Mouse (Mus musculus): ENCODE results near the gene Rer1.

- TF ChIP-seq CTCF (IDR thresholded peaks at IDR 0.05; ENCODE audit: extremely low read depth, insufficient read depth, low read length): no peak
- no peak for TF ChIP-seq POLR2A (IDR thresholded peaks at IDR 0.05; ENCODE audit: extremely low read depth, insufficient read depth, low read length)
Measured at GRCm38 (mm10) chr4:155130616-155131015, 44.4 kb upstream of the Rer1 start.
